Mouse (Mus musculus) R1 (cell line): ENCODE results near the gene Cntn1.
"Not testable (repeated sequence)": the region's sequence is repeated elsewhere in the genome, so short reads cannot be mapped to it uniquely, and the experiment has no call there.

Experiments used
- DNase-seq: peaks from one replicate; pipeline ENCODE4 v3.0.0-alpha.2; 2018; ENCODE audit warnings: low read depth, low spot score

Gene Cntn1

GRCm38 (mm10) chr15:92268741-92269322 lies 217.9 kb downstream of the Cntn1 start:
- DNase-seq: no peak

DNA sequence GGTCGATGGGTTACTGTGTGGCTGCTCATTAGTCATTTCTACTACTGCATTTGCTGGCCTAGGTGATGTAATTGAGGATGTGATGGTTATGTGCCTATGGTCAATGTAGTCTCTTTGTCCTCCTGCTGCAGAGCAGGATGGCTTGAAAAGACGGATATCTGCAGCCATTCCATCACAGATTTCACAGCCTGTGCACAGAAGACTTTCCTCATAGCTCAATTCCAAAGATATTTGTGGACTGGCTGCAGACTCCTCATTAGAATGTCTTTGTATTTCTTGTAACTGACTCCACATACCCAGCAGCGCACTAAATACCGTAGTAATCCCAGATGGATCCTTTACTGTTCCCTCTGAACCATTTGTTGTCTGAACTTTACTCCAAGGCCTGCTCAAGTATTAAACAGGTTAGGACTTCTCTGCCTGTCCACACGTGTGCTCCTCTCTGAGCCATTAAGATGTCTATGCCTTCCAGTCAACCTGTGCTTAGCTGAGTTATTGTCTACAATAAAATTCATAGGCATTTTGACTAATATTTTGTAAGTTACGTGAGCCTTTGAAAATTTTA lies 220.9 kb downstream of the Cntn1 start:
- no peak for DNase-seq

- DNase-seq: no peak
These were observed 225.9 kb downstream of the Cntn1 start for GRCm38 (mm10) chr15:92276826-92277225.

DNA sequence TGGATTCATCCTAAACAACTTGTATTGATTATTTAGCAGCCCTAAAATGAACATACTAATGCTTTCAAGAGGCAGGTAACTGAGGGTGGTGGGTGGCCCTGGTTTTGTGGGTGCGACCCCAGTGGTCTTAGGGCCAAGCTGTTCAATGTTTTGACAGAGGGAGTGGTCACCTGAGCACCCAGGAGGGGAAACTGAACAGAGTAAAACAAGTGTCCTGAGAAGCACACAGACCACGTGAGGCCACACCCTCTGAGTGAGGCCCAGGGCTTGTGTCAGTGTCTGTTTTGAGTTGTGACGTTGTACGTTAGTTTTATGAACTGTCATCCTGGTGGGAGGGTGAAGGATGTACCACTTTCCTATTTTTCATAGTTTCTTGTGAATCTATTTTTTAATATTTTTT lies 227.0 kb downstream of the Cntn1 start:
- no peak for DNase-seq

DNA sequence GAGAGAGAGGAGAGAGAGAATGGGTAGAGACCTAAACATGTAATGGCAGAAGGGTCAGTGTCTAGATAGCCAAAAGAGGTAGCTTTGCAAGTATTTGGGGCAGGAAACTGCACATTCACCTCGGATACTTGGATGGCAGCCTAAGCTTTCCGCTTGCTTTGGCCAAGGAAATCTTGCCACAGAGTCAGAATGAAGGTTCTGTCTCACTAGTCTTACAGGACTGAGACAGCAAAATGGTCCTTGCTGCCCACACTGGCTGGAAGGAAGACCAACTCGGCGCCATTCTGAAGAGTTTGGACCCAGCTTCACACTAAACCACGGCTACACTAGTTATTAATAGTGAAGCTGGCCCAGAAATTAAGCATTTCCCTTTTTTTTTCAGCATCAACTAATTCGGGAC lies 230.0 kb downstream of the Cntn1 start:
- DNase-seq: no peak

DNA sequence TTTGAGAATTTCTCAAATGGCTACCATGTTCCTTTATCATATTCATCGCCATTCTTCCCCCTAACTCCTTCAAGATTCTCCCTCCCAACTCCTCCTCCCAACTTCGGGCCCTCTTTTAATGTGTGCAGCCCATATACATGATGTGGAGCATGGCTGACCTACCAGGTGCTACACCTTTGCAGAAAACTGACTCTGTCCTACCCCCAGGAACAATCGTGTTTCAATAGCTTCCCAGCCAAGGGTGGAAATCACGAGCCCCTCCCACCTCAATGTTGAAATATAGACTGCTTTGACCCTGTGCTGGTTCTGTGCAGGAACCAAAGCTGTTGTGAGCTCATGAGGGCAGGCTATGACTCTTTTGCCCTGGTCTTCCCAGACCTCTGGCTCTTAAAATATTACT lies 236.7 kb downstream of the Cntn1 start:
- no peak for DNase-seq

- DNase-seq: no peak
These were observed 245.5 kb downstream of the Cntn1 start for GRCm38 (mm10) chr15:92296479-92296878.

GRCm38 (mm10) chr15:92302796-92303195 lies 251.8 kb downstream of the Cntn1 start:
- no peak for DNase-seq

GRCm38 (mm10) chr15:92304221-92304620 lies 253.3 kb downstream of the Cntn1 start:
- no peak for DNase-seq

DNA sequence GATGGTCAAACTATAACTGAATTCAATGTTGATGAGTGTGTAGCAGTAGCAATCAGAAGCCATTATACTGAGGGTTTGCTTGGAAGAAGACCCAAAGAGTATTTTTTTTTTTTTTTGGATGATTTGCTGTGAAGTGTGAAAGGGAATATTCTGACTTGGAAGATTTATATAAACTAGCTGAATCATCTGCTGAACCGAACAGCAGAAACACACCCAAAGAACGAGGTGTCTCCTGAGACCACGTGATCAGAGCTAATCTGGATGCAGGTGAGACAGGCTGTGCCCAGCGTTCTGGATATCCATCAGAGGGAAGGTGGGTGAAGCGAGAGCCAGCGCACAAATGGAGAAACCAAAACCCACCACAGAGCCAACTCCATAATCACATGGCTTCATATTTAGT lies 271.0 kb downstream of the Cntn1 start:
- DNase-seq: no peak

DNA sequence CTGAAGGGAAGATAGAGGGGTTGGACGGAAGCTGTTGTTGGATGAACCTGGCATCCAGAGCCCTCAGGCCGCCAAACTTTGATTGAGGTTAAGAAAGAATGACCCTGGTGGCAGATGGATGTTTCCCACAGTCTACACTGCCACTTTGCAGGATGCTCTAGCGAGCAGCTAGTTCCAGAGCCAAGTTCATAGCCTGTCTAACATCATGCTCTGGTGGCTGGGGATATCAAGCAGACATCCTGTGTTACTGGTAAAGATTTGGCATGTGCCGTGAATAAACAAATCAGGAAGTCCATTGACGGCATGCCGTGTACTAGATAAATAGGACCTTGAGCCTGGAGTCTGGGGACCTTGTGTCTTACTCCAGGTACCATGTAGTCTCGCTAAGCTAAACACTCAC lies 276.1 kb downstream of the Cntn1 start:
- DNase-seq: no peak

DNA sequence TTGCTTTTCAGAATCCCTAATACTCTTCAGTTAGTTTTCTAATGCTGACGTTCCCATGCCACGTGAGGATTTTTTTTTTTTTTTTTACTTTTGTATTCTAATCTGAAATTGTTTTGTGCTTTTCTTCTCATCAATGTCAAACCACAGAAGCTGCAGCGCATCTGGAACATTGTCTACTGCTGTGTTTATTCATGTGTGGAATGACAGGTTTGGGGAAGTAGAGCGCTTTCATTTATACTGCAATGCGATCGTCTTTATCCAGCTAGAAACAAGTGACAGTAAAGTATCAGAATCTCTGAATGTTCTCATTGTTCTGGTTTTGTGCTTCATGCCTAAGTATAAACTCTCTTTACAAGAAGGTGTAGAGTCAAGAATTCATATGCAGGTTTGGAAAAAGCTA lies 289.3 kb downstream of the Cntn1 start:
- no peak for DNase-seq

GRCm38 (mm10) chr15:92341424-92341823 lies 290.5 kb downstream of the Cntn1 start:
- no peak for DNase-seq

DNA sequence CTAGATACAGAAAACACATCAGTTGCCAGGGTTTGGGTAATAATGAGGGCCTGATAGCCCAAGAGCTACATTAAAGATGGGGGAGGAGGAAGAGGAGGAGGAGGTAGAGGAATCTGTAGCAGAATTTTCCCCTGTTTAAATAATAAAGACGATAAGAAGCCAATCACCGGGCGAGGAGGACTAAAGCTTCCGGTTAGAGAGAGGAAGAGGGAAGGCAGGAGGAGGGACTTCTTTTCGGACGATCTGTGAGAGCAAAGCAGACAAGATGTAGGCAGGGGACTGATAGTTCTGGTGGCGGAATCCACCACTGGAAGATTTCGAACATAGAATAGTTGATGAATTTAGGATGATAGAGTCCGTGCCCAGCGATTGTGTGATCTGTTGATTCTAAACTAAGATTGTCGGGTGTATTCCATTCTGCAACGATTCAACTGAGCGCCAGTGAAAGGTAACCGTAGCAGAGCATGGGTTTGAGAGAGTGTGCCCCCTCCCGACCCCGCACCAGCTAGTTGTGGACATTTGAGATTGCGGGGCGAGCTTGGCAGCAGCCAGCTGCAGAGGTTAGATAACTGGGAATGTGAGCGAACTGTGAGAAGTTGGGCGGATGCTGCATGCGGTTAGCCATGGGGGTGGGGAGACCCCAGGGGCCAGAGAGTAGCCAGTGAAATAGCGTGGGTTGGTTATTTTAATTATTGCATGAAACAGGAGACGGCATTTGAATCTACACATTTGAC lies 293.3 kb downstream of the Cntn1 start:
- peak; percentile 86 for DNase-seq

- peak; percentile 60 for DNase-seq
These were observed 296.5 kb downstream of the Cntn1 start for GRCm38 (mm10) chr15:92347426-92347825.

DNA sequence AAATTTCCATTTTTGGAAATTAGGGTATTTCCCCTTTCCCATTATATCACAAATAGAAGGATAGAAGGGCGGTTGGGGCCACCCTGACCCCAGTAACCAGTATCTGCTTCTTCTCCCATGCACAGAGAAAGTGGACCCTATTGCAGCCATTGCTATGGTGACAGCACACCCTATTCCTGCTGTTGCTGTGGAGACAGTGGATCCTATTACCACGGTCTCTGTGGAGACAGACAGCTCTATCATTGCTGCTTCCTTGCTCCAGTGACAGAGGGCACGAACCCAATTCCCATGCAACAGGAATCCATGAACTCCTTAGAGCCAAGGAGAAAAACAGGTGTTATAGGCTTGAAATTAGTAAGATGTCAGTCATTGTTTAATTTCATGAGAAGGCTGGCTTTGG lies 296.9 kb downstream of the Cntn1 start:
- DNase-seq: peak; percentile 49

DNA sequence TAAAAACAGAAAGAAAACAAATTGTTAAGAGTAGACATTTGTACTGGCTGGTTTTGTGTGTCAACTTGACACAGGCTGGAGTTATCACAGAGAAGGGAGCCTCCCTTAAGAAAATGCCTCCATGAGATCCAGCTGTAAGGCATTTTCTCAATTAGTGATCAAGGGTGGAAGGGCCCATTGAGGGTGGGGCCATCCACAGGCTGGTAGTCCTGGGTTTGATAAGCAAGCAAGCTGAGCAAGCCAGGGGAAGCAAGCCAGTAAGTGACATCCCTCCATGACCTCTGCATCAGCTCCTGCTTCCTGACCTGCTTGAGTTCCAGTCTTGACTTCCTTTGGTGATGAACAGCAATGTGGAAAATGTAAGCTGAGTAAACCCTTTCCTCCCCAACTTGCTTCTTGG lies 297.5 kb downstream of the Cntn1 start:
- not testable (repeated sequence) for DNase-seq

DNA sequence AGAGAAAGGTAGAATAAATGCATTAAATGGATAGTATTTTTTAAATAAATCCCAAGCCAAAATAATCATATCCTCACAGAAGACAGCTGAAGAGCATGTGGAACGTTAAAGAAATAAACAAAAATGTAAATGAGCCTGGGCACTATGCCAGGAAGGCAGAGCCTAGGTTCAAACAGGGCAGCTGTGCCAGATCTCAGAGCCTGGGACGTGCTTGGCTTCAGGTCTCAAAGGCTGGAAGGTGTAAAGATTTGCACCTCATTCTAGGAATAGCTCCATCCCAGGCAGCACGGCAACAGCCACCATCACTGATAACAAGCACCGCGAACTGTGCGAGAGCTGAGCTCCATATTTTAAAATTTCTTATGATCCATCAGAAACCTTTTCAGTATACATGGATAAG lies 313.2 kb downstream of the Cntn1 start:
- DNase-seq: no peak

GRCm38 (mm10) chr15:92364592-92364991 lies 313.6 kb downstream of the Cntn1 start:
- no peak for DNase-seq
